Mouse (Mus musculus) bone marrow macrophage, adult 2 months (primary cell): ENCODE results near the gene Osbpl7.

Experiments
- CTCF ChIP-seq: IDR thresholded peaks from 2 replicates; pipeline ENCODE4 v1.5.1; 2012; ENCODE audit warnings: low read depth, mild to moderate bottlenecking, low read length, moderate library complexity
- POLR2A ChIP-seq: IDR thresholded peaks from 2 replicates; pipeline ENCODE4 v1.6.1; 2012; ENCODE audit warnings: mild to moderate bottlenecking, low read depth, low read length, borderline replicate concordance

GRCm38 (mm10) chr11:97033781-97034180 is 16.6 kb upstream of the Osbpl7 start:
- TF ChIP-seq POLR2A (no peak), CTCF (no peak)
